Mouse (Mus musculus) forebrain, embryonic 14.5 days (tissue): ENCODE results near the gene Cr2. TPM values are rescaled to one million over a fixed set of nuclear protein-coding genes. Genes with fewer than 3 reads are reported as not detected.

Experiments used
- ATAC-seq: fragments of 200-750 bp; cut with Nextera tagmentation; 2 replicates; pipeline ENCODE4 v1.8.0; 2017; ENCODE audit warnings: mild to moderate bottlenecking, moderate library complexity
- DNase-seq: peaks from one replicate; pipeline ENCODE4 v3.0.0-alpha.2; 2015; ENCODE audit warnings: low spot score
- H3K27ac ChIP-seq: fragments of 300-500 bp; sonication (generic); 2 replicates; pipeline ENCODE4 v1.5.1; 2014; ENCODE audit warnings: low read depth, mild to moderate bottlenecking, control low read depth, low read length, moderate library complexity
- H3K27me3 ChIP-seq: fragments of 300-500 bp; sonication (generic); replicated peaks from 2 replicates; pipeline ENCODE4 v1.6.1; 2014; ENCODE audit warnings: low read length, control low read depth, mixed read lengths; ENCODE audit not compliant: control insufficient read depth, insufficient read depth
- H3K36me3 ChIP-seq: fragments of 300-500 bp; sonication (generic); 2 replicates; pipeline ENCODE4 v1.6.1; 2014; ENCODE audit warnings: low read length, control low read depth; ENCODE audit not compliant: control insufficient read depth, insufficient read depth
- H3K4me1 ChIP-seq: fragments of 300-500 bp; sonication (generic); 2 replicates; pipeline ENCODE4 v1.6.1; 2014; ENCODE audit warnings: antibody characterized with exemption, low read length, control low read depth; ENCODE audit not compliant: control insufficient read depth, insufficient read depth
- H3K4me2 ChIP-seq: fragments of 300-500 bp; sonication (generic); 2 replicates; pipeline ENCODE4 v1.6.1; 2014; ENCODE audit warnings: mild to moderate bottlenecking, control low read depth, low read length
- H3K4me3 ChIP-seq: fragments of 300-500 bp; sonication (generic); 2 replicates; pipeline ENCODE4 v1.5.1; 2014; ENCODE audit warnings: low read depth, low read length, control low read depth
- H3K9ac ChIP-seq: fragments of 300-500 bp; sonication (generic); 2 replicates; pipeline ENCODE4 v1.6.1; 2014; ENCODE audit warnings: mild to moderate bottlenecking, low read length, control low read depth, moderate library complexity
- H3K9me3 ChIP-seq: fragments of 300-500 bp; sonication (generic); replicated peaks from 2 replicates; pipeline ENCODE4 v1.6.1; 2016; ENCODE audit warnings: low read length, control low read depth, mixed read lengths; ENCODE audit not compliant: control insufficient read depth
- WGBS: fragments of 180-500 bp; shearing (Covaris S2); extraction: QIAGEN DNeasy Blood & Tissue Kit; methylation state at CpG from one replicate; pipeline ENCODE4 v1.1.7; 2014; 5-methylcytosine and 5-hydroxymethylcytosine counted together
- polyA plus RNA-seq: library from polyadenylated mRNA; unstranded; fragments of >200 nt; fragmentation: Nextera tagmentation; extraction: Ambion mirVana; gene quantifications from 2 replicates; pipeline ENCODE4 v1.2.1, GENCODE M21; 2014

The Cr2 gene
- polyA plus RNA-seq, 1 experiment from 2014 or later = 0.38 TPM

DNA sequence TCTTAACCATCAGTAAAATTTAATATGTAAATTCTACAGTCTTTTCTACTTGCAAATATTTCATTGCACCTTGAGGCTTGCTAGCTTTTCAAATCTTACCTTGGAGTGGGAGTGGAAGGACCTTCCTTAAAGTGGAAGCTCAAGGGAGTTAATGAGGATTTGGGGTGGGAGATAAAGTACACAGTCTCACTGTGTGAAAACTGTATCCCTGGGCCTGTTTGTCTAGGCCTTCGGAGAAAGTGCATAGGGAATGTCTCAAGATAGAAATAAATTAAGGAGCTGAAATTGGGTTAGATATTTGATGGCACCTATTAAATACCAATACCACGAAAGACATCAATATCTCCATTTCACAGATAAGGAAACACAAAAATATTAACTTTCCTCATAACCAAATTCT is 46.0 kb downstream of the Cr2 start:
- 9% methylated on average over 2 of the region's 2 CpGs for WGBS

DNA sequence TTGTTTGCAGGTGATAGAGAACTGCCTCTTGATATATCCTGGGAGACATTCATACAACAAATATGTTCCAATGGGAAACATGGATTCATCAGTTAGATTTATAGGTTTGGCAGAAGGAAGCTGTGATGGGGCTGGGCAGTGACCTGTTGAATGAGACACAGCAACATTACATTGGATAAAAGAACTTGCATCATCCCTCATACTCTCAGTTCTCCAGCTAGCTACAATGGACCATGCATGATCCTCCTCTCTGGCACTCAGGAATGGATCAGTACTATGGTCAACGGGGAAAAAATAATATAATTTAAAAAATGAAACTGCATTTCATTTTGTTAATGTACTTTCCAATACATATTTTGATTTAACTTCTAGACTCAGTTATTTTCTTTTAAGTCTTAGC is 46.6 kb downstream of the Cr2 start:
- no peak overlapping the region for H3K27ac ChIP-seq
- no peaks in the 10 kb centered on the region for H3K9me3 ChIP-seq
- 0 out of 2 replicates have a peak overlapping the region, but pooled peaks have one; percentile 2 for H3K4me2 ChIP-seq
- H3K9ac ChIP-seq = no peak overlapping the region
- ATAC-seq (no peak), DNase-seq (no peak)
- WGBS = 90% methylated on average over 1 of the region's 1 CpGs
- peaks cover 4% of the 10 kb centered on the region; the same call in 1 of the 2 replicates for H3K4me1 ChIP-seq
- H3K27me3 ChIP-seq = no peaks in the 10 kb centered on the region
- H3K4me3 ChIP-seq = no peak overlapping the region
- peaks cover 3% of the 10 kb centered on the region; the same call in 1 of the 2 replicates for H3K36me3 ChIP-seq

More for the DNA sequence above, 46.0 kb downstream of the Cr2 start:
- ATAC-seq = peak; percentile 22
- H3K4me2 ChIP-seq = peak overlapping the region; percentile 58
- peak overlapping the region; percentile 89; the same call in 1 of the 2 replicates for H3K27ac ChIP-seq
- H3K4me3 ChIP-seq = peak overlapping the region; percentile 41
- H3K9ac ChIP-seq = peak overlapping the region; percentile 75
- peaks cover 4% of the 10 kb centered on the region; the same call in 1 of the 2 replicates for H3K4me1 ChIP-seq
- no peak for DNase-seq
- H3K9me3 ChIP-seq = no peaks in the 10 kb centered on the region
- H3K27me3 ChIP-seq = no peaks in the 10 kb centered on the region
- peaks cover 3% of the 10 kb centered on the region; the same call in 1 of the 2 replicates for H3K36me3 ChIP-seq

DNA sequence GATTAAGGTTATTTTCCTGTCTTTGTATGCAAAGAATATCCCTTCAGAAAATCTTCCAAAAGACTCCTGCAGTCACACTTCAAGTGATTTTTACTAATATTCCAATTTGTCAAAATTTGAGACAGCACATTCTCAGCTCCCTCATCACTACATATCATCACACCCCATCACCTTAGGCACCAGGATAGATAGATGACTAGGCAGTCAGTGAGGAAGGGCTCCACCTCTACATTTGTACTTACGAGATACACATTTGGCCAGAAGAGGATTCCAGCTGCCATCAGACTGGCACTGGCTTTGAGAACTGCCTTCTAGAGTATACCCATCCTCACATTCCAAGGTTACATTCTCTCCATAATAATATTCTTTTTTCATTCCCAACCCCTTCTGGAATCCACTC is 62.1 kb downstream of the Cr2 start:
- DNase-seq (no peak), ATAC-seq (no peak)
- H3K4me2 ChIP-seq = no peak overlapping the region
- H3K27ac ChIP-seq = no peak overlapping the region
- 97% methylated on average over 1 of the region's 1 CpGs for WGBS
- no peak overlapping the region for H3K9ac ChIP-seq
- H3K9me3 ChIP-seq = no peaks in the 10 kb centered on the region
- H3K4me1 ChIP-seq = no peaks in the 10 kb centered on the region
- H3K27me3 ChIP-seq = no peaks in the 10 kb centered on the region
- H3K36me3 ChIP-seq = peaks cover 36% of the 10 kb centered on the region
- no peak overlapping the region for H3K4me3 ChIP-seq

DNA sequence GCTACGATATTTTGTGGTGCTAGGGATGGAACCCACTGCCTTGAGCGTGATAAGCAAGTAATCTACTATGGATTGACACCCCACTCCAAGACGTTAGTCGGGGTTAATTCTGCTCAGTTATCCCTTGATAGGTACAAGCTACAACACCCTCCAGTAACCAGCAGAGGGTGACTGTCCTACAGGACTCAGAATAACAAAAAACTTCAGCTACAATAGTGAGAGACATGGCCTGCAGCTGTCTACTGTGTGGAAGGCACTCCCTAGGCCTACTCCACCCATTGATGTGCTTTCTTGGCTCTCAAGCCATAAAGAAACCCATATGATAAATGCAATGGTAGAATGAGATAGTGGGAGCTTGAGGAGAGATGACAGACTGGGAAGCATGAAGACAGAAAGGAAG is 62.9 kb downstream of the Cr2 start:
- H3K4me1 ChIP-seq = no peaks in the 10 kb centered on the region
- H3K27me3 ChIP-seq = no peaks in the 10 kb centered on the region
- WGBS = 94% methylated on average over 4 of the region's 4 CpGs
- H3K27ac ChIP-seq = no peak overlapping the region
- H3K4me2 ChIP-seq = no peak overlapping the region
- no peak overlapping the region for H3K4me3 ChIP-seq
- H3K9me3 ChIP-seq = no peaks in the 10 kb centered on the region
- H3K36me3 ChIP-seq = peaks cover 36% of the 10 kb centered on the region
- H3K9ac ChIP-seq = no peak overlapping the region
- DNase-seq (no peak), ATAC-seq (no peak)

DNA sequence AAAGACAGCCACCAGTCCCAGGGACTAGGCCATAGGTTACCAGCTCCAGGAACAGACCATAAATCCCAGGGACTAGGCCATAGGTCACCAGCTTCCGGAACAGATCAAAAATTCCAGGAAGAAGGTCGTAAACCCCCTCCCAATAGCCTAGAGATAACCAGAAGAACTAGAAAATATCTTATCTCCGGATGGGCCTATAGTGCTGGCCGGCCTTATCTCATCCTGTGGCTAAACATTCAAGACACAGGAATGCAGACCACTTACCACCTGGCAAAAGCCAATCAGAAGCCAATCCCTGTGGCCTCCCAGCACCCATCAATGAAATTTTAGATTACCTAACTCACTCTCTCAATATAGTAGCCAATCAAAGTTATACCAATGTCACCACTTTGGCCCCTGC is 75.8 kb downstream of the Cr2 start:
- H3K9me3 ChIP-seq = no peaks in the 10 kb centered on the region
- H3K36me3 ChIP-seq = peaks cover 22% of the 10 kb centered on the region; the same call in 1 of the 2 replicates
- WGBS = 93% methylated on average over 4 of the region's 4 CpGs
- H3K27me3 ChIP-seq = no peaks in the 10 kb centered on the region
- no peak overlapping the region for H3K9ac ChIP-seq
- H3K4me3 ChIP-seq = no peak overlapping the region
- H3K4me2 ChIP-seq = no peak overlapping the region
- ATAC-seq (no peak), DNase-seq (no peak)
- no peak overlapping the region for H3K27ac ChIP-seq
- no peaks in the 10 kb centered on the region for H3K4me1 ChIP-seq

DNA sequence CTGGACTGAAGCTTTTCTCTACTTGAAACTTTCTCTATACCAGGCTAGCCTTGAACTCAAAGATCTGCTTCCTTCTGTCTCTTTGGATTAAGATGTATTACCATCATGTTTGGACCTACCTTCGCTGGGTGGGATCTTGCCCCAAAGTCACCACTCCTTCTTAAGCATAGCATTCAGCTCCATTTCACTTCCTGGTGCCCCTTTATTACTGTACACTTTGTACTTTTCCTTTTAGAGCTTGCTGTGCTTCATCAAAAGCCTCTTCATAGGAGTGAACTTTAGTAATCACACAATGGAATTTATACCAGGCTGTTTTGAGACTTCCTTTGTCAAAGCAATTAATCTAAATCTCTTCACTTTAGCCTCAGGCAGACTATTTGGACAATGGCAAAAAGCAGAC is 78.5 kb downstream of the Cr2 start:
- 97% methylated on average over 1 of the region's 1 CpGs for WGBS
- no peak for DNase-seq
- Histone ChIP-seq H3K4me2 (no peak overlapping the region), H3K9me3 (no peaks in the 10 kb centered on the region), H3K9ac (no peak overlapping the region), H3K4me1 (no peaks in the 10 kb centered on the region), H3K36me3 (peaks cover 10% of the 10 kb centered on the region; the same call in 1 of the 2 replicates), H3K27me3 (no peaks in the 10 kb centered on the region), H3K4me3 (no peak overlapping the region), H3K27ac (no peak overlapping the region)
- no peak for ATAC-seq

DNA sequence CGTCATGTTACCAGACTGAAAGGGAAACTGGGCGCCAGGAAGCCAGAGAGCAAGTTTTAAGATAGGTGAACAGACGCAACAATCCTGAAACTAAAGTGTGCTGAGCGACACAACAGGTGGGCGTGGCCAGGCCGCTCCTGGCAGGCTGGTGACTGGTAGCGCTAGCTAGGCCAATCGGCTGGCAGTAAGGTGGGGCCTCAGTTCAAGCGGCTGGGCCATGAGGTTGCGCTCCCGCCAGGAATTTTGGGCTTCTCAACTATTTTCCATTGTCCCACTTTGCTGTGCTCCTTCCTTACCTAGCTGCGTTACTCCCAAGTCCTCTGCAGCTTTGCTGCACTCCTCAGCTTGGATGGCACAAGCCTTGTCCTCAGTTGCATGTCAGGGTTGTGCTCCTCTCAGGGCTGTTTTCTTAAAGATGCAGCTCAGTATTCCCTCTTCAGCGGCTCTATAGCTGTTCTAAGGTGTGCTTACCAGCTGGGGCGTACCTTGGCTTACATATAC is 84.2 kb downstream of the Cr2 start, which contains the start of gene Cd46:
Cd46 (minus strand) TSS at position 30 of the 501 bp plus-strand sequence.
- Histone ChIP-seq H3K27ac (no peak within 1 kb of the TSS), H3K9ac (peak within 1 kb of the TSS; percentile 29; the same call in 1 of the 2 replicates), H3K9me3 (no peaks in the 10 kb centered on the region), H3K27me3 (no peaks in the 10 kb centered on the region), H3K4me2 (peak within 1 kb of the TSS; percentile 55), H3K36me3 (0 out of 2 replicates have a peak, but pooled peaks cover 3% of the 10 kb centered on the region), H3K4me1 (peaks cover 8% of the 10 kb centered on the region), H3K4me3 (peak within 1 kb of the TSS; percentile 28)
- 3% methylated on average over 14 of the region's 14 CpGs for WGBS
- DNase-seq (peak; percentile 75), ATAC-seq (peak; percentile 97)

DNA sequence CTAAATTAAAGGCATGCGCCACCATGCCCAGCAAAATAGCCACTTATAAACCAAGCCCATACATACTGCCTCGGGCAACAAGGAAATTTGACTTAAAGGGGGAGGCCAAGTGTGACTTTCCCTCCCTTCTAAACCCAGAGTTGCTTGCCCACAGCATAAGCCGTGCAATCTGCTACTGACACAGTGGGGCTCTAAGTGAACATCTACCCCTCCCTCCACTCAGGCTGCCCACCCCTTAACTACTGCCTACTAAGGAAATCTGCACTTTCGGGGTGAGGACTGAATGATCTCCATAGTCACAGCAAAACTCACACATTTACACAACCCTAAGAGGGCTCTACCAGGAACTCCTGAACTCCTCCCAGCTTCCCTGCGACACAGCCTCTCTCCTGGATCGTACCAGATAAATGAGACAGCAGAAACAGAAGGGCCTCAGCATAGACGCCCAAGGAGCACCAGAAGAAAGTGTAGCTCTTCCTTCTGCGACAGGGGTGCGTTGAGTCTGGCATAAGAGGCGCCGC is 84.8 kb downstream of the Cr2 start:
- Histone ChIP-seq H3K9ac (peak overlapping the region; percentile 29; the same call in 1 of the 2 replicates), H3K27me3 (no peaks in the 10 kb centered on the region), H3K36me3 (no peaks in the 10 kb centered on the region), H3K4me2 (peak overlapping the region; percentile 55), H3K4me3 (peak overlapping the region; percentile 28), H3K4me1 (peaks cover 8% of the 10 kb centered on the region), H3K27ac (no peak overlapping the region), H3K9me3 (no peaks in the 10 kb centered on the region)
- ATAC-seq (peak; percentile 72), DNase-seq (no peak)
- WGBS = 17% methylated on average over 11 of the region's 11 CpGs
